Mouse (Mus musculus) heart, adult 2 months (tissue): Measurements from ENCODE around the gene Get4. TPM values are rescaled to one million over a fixed set of nuclear protein-coding genes. Genes with fewer than 3 reads are reported as not detected.

Source experiments
- DNase-seq, 2 experiments: peaks; one replicate each; pipeline ENCODE4 v3.0.0; 2021
- H3K27ac ChIP-seq: fragments of 200-600 bp; 2 replicates; pipeline ENCODE4 v1.8.1; 2022
- H3K27me3 ChIP-seq: fragments of 200-500 bp; 2 replicates; pipeline ENCODE4 v1.6.1; 2012; ENCODE audit warnings: mild to moderate bottlenecking, low read length, inconsistent platforms, mixed read lengths; ENCODE audit not compliant: control insufficient read depth, insufficient read depth
- H3K36me3 ChIP-seq: fragments of 200-500 bp; 2 replicates; pipeline ENCODE4 v1.6.1; 2012; ENCODE audit warnings: low read length, inconsistent platforms; ENCODE audit not compliant: control insufficient read depth, insufficient read depth
- H3K4me1 ChIP-seq: fragments of 200-500 bp; 2 replicates; pipeline ENCODE4 v1.6.1; 2011; ENCODE audit warnings: low read length; ENCODE audit not compliant: control insufficient read depth, insufficient read depth
- H3K4me3 ChIP-seq: fragments of 200-600 bp; 2 replicates; pipeline ENCODE4 v1.8.1; 2022
- H3K79me2 ChIP-seq: fragments of 200-500 bp; replicated peaks from 2 replicates; pipeline ENCODE4 v1.6.1; 2012; ENCODE audit warnings: mild to moderate bottlenecking, inconsistent platforms, low read length, moderate library complexity, mixed read lengths; ENCODE audit not compliant: control insufficient read depth, insufficient read depth
- H3K9ac ChIP-seq: fragments of 200-500 bp; 2 replicates; pipeline ENCODE4 v1.6.1; 2012; ENCODE audit warnings: low read depth, mild to moderate bottlenecking, control low read depth, inconsistent platforms, low read length, mixed read lengths
- CTCF ChIP-seq: fragments of 200-600 bp; IDR thresholded peaks from 2 replicates; pipeline ENCODE4 v1.8.1; 2022; ENCODE audit warnings: antibody characterized with exemption, mild to moderate bottlenecking, moderate library complexity
- EP300 ChIP-seq: fragments of 200-500 bp; IDR thresholded peaks from 2 replicates; pipeline ENCODE4 v1.6.1; 2011; ENCODE audit warnings: low read depth, low read length, control low read depth; ENCODE audit not compliant: insufficient read depth
- POLR2A ChIP-seq: fragments of 200-500 bp; IDR thresholded peaks from 2 replicates; pipeline ENCODE4 v1.6.1; 2011; ENCODE audit warnings: mild to moderate bottlenecking, low read depth, low read length, control low read depth; ENCODE audit not compliant: insufficient read depth
- whole genome bisulfite sequencing: fragments of 180-500 bp; shearing (Covaris S2); methylation state at CpG from one replicate; pipeline ENCODE4 v1.1.7; 2018; 5-methylcytosine and 5-hydroxymethylcytosine counted together
- intact Hi-C: fragments of 180-260 bp; cut with DNase I; formaldehyde crosslinking; loops from one replicate; pipeline ENCODE4 v1.15.1; 2025
- polyA plus RNA-seq: library from polyadenylated mRNA; depleted of rRNA; stranded (reverse); fragments of >200 nt; gene quantifications from 2 replicates; pipeline ENCODE4 v1.2.3, GENCODE M21; 2012
- total RNA-seq, 2 experiments: library from RNA; stranded (reverse); gene quantifications; 2 replicates each; pipeline ENCODE4 v1.2.3; 2021

Get4 gene
- total and polyA plus RNA-seq, 3 experiments = 38.2 to 57.3 (median 45.4) TPM

DNA sequence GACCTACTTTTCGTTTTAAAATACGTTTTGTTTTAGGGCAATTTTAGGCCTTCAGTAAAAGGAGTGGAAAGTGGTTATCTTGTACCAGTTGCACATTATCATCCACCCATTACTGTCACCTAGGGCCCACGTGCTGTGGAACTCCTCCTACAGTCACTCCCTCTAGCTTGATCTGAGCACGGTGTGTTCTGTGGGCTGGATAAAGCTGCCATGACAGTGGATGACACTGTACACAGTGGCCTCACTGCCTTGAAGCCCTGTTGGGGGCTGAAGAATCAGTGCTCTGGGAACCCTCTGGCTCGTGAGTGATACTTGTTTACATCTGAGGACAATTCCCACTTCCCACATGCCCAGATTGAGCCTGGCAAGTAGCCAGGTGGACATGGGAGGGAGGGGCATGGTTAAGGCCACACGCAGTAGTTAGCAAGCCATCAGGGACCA, 1.2 kb downstream of the Get4 start:
- intact Hi-C loops = loop anchor here (5.0 kb wide), 2 partner anchors 106 to 631 kb away; partner anchors contain the start of gene A430033K04Rik

DNA sequence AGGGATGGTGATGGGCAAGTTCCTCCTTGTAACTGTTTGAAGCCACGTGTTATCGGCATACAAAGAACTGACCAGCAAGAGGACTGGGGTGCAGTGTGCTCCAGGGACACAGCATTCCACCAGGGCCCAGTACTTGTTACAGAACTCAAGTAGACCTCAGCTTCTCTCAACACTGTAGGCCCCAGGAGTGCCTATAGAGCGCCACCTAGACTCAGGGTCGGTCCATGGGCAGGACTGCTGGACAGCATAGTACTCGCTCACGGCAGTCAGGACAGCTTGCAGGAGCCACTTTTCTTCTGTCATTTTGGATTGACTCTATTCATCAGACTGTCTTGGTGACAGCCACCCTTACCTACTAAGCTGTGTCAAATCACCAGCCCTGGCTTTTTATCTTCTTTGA, 2.8 kb downstream of the Get4 start:
- WGBS = 77% methylated on average over 6 of the region's 6 CpGs

More for the DNA sequence above, 1.2 kb downstream of the Get4 start:
- H3K27me3 ChIP-seq = no peaks in the 10 kb centered on the region
- H3K79me2 ChIP-seq = no peaks in the 10 kb centered on the region; the same call in 1 of the 2 replicates
- H3K36me3 ChIP-seq = no peaks in the 10 kb centered on the region
- peak; percentile 17 to 43 for DNase-seq
- under 1% methylated on average over 6 of the region's 6 CpGs for WGBS
- peak overlapping the region; percentile 97 for H3K27ac ChIP-seq
- TF ChIP-seq POLR2A (no peak), EP300 (no peak), CTCF (no peak)
- H3K4me3 ChIP-seq = peak overlapping the region; percentile 99
- H3K9ac ChIP-seq = peak overlapping the region; percentile 92
- peaks cover 17% of the 10 kb centered on the region for H3K4me1 ChIP-seq

DNA sequence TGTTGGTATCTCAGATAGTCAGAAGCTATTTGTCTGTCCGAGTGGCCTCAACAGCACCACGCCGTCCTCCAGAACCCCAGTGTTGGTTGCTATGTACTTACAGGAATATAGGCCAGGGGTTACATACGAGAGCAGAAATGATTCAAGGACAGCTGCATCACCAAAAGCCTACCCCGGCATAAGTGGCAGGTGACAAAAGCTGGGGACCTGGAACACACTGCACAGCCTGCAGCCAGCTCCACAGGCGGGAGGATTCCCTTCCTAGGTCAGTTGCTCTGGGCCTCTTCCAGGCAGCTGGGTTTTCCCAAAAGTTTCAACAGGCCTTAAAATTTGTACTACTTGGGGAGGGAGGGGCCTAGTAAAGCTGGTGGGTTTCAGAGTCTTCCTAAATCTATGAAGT, 3.7 kb downstream of the Get4 start:
- Histone ChIP-seq H3K27me3 (no peaks in the 10 kb centered on the region), H3K9ac (no peak overlapping the region), H3K27ac (peak overlapping the region; percentile 58), H3K4me1 (peaks cover 22% of the 10 kb centered on the region), H3K4me3 (no peak overlapping the region), H3K79me2 (no peaks in the 10 kb centered on the region; the same call in 1 of the 2 replicates), H3K36me3 (peaks cover 2% of the 10 kb centered on the region; the same call in 1 of the 2 replicates)
- 54% methylated on average over 6 of the region's 6 CpGs for WGBS
- peak in 1 of 2 experiments; percentile 31 for DNase-seq
- intact Hi-C loops = no loop called here
- TF ChIP-seq POLR2A (no peak), EP300 (no peak), CTCF (no peak)

More for the DNA sequence above, 2.8 kb downstream of the Get4 start:
- H3K79me2 ChIP-seq = no peaks in the 10 kb centered on the region; the same call in 1 of the 2 replicates
- no peak for DNase-seq
- peak overlapping the region; percentile 58; the same call in 1 of the 2 replicates for H3K27ac ChIP-seq
- no peak overlapping the region for H3K4me3 ChIP-seq
- no peaks in the 10 kb centered on the region for H3K27me3 ChIP-seq
- H3K9ac ChIP-seq = no peak overlapping the region
- intact Hi-C loops = loop anchor here (5.0 kb wide), 2 partner anchors 108 to 633 kb away; partner anchors contain the start of gene A430033K04Rik
- TF ChIP-seq CTCF (no peak), EP300 (no peak), POLR2A (no peak)
- H3K4me1 ChIP-seq = peaks cover 20% of the 10 kb centered on the region
- H3K36me3 ChIP-seq = peaks cover 2% of the 10 kb centered on the region; the same call in 1 of the 2 replicates

DNA sequence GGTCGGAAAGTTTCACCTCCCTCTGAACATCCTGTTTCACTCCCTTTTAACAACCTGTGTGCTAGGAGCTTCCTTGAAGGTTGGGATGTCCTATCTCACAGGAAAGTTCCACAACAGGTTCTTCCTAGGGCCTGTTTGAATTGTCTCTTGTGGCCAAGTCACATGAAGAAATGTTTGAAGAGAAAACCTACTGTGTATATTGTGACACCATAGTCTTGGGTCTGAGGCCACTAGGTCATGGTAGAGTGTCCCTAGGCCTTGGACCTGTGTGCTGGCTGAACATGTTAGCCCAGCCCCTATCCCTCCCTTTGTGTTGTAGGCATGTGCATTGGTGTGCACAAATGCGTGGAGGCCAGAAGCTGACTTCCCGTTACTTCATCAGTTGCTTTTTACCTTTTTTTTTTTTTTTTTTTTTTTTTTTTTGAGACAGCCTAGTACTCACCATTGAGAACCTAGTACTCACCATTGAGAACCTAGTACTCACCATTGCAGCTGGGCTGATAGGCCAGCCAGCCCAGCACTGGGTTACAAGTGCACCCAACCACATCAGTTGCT, 4.2 kb downstream of the Get4 start:
- TF ChIP-seq CTCF (no peak), POLR2A (no peak), EP300 (no peak)
- H3K36me3 ChIP-seq = peaks cover 2% of the 10 kb centered on the region; the same call in 1 of the 2 replicates
- no peak overlapping the region for H3K4me3 ChIP-seq
- H3K27me3 ChIP-seq = no peaks in the 10 kb centered on the region
- intact Hi-C loops = no loop called here
- peaks cover 22% of the 10 kb centered on the region for H3K4me1 ChIP-seq
- H3K9ac ChIP-seq = no peak overlapping the region
- H3K79me2 ChIP-seq = no peaks in the 10 kb centered on the region; the same call in 1 of the 2 replicates
- DNase-seq = no peak
- H3K27ac ChIP-seq = peak overlapping the region; percentile 3; the same call in 1 of the 2 replicates
- 56% methylated on average over 3 of the region's 3 CpGs for WGBS

DNA sequence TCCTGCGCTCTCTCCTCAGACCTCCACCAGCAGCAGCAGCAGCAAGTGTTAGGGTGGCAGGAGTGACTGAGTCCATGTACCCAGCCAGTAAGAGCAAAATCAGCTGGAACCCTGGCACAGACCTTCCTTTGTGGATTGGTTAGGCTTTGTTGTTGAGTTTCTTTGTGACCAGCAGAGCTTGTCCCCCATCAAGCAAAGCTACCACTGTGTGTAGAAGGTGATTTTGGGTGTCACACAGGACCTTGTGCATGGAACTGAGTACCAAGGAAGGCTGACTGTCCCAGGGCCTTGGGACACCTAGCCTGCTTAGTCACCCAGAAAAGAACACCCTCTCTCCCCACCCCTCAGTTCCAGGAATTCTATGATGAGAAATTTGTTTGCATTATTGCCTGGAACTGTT, 5.1 kb downstream of the Get4 start:
- no peak for DNase-seq
- Histone ChIP-seq H3K4me3 (no peak overlapping the region), H3K4me1 (peaks cover 22% of the 10 kb centered on the region), H3K79me2 (no peaks in the 10 kb centered on the region; the same call in none of the 2 replicates), H3K27ac (no peak overlapping the region), H3K36me3 (peaks cover 2% of the 10 kb centered on the region; the same call in 1 of the 2 replicates), H3K27me3 (no peaks in the 10 kb centered on the region), H3K9ac (no peak overlapping the region)
- intact Hi-C loops = no loop called here
- WGBS = 100% methylated on average over 1 of the region's 1 CpGs
- TF ChIP-seq CTCF (no peak), EP300 (no peak), POLR2A (no peak)

DNA sequence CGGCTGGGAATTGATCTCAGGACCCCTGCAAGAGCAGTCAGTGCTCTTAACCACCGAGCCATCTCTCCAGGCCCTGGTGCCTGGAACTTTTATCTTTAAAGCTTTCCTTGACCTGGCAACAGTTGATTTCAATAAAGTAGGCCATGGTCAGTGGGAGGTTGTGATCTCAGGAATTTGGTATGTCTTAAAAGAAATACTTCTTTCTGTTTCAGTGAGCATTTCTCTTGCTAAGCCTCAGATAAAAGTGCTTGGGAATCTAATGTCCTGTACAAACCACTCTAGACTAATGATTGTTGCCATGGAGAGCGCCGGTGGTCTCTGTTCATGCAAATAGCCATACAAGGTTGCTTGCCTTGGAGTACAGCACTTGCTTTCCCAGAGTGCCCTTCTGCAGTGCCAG, 5.7 kb downstream of the Get4 start:
- H3K27me3 ChIP-seq = no peaks in the 10 kb centered on the region
- H3K27ac ChIP-seq = no peak overlapping the region; the same call in 1 of the 2 replicates
- intact Hi-C loops = no loop called here
- H3K79me2 ChIP-seq = no peaks in the 10 kb centered on the region; the same call in none of the 2 replicates
- DNase-seq = no peak
- H3K4me3 ChIP-seq = no peak overlapping the region
- 51% methylated on average over 4 of the region's 4 CpGs for WGBS
- peaks cover 22% of the 10 kb centered on the region for H3K4me1 ChIP-seq
- TF ChIP-seq CTCF (no peak), POLR2A (no peak), EP300 (no peak)
- H3K9ac ChIP-seq = no peak overlapping the region
- peaks cover 2% of the 10 kb centered on the region; the same call in 1 of the 2 replicates for H3K36me3 ChIP-seq
